In the genomic region with DNA sequence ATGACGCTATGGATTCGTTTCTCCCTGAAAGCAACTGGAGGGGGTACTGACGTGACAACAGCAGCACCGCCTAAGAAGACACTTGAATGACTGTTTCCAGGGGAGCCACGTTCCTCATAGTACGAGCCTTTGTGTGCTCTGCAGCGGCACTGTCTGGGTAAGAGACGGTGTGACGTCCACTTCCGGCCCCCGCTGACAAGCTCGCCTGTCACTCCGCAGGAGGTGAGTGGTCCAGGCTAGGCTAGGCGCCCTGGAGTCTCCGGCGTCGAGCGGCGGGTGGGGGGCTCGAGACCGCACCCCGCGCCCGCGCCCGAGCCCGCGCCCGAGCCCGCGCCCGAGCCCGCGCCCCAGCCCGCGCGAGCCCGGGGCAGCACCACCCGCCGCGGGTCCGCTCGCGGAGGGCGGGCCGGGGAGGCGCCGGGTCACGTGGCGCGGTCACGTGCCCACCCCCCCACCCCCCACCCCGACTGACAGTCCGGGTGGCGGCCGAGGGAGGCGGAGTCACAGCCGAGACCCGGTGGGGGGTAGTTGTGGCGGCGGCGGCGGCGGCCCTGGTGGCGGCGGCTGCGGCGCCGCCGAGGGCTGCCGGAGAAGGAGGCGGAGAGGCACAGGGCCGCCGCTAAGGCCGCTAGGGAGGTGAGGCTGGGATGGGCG, we compare ENCODE assay signal across 8 mouse cellular contexts. TPM values are rescaled to one million over a fixed set of nuclear protein-coding genes. Genes with fewer than 3 reads are reported as not detected.
A peak's percentile ranks its signal among the peaks of the same experiment; 100 is the strongest.
DNase-seq lines count a peak whose midpoint lies in the region; ATAC-seq and TF ChIP-seq lines count a peak whose summit lies in the region.

A gene (plus strand): TSS at position 77 of the 654 bp plus-strand sequence.

- H3ac ChIP-seq in myocyte (ENCODE audit: control insufficient read depth, insufficient read length), result peak within 1 kb of the TSS; percentile 95

- no peaks in the 10 kb centered on the region for H3K9me3 ChIP-seq in forebrain, embryonic 10.5 days
- no peaks in the 10 kb centered on the region for H3K9me3 ChIP-seq in heart, embryonic 14.5 days (ENCODE audit: control insufficient read depth, low read length)
- H3K9me3 ChIP-seq in liver, embryonic 11.5 days (ENCODE audit: control insufficient read depth, low read length), result no peaks in the 10 kb centered on the region

- H3K4me1 ChIP-seq in forebrain, embryonic 10.5 days, result peaks cover 28% of the 10 kb centered on the region
- H3K4me1 ChIP-seq in heart, embryonic 14.5 days (ENCODE audit: control insufficient read depth in 2 of 2, insufficient read depth in 2 of 2, low read length in 2 of 2), result peaks cover 5 to 16% of the 10 kb centered on the region in 2 experiments
- H3K4me1 ChIP-seq in liver, embryonic 11.5 days (replicated peaks; ENCODE audit: control insufficient read depth, insufficient read depth, low read length), result no peaks in the 10 kb centered on the region

- ATAC-seq in CD4-positive, CD25-positive, alpha-beta regulatory T cell, adult 4 months, result peak; percentile 94
- ATAC-seq in heart, embryonic 14.5 days (ENCODE audit: insufficient number of reproducible peaks, insufficient read depth, low FRiP score, low read depth), result peak; percentile 95
- peak; percentile 97 for ATAC-seq in liver, embryonic 11.5 days (replicated peaks; ENCODE audit: low FRiP score)

- whole genome bisulfite sequencing in forebrain, embryonic 10.5 days, result under 1% methylated on average over 62 of the region's 76 CpGs
- WGBS in heart, embryonic 14.5 days, result under 1% methylated on average over 57 of the region's 76 CpGs
- WGBS in liver, embryonic 11.5 days, result under 1% methylated on average over 49 of the region's 76 CpGs

- DNase-seq in c-Kit-negative CD71-positive TER-119-positive erythroid progenitor cells, embryonic 14.5 days (ENCODE audit: low read depth, low spot score), result peak; percentile 42
- DNase-seq in forebrain, embryonic 10.5 days (ENCODE audit: extremely low spot score, low spot score), result peak; percentile 89
- peak; percentile 91 for DNase-seq in kidney, postnatal 10 days
- DNase-seq in liver, embryonic 11.5 days (ENCODE audit: low spot score), result peak; percentile 91
- DNase-seq in spleen, postnatal 4 days (ENCODE audit: low spot score in 2 of 2), result peak; percentile 75 to 84

- H3K79me2 ChIP-seq in myocyte (ENCODE audit: control insufficient read depth, insufficient read depth), result peaks cover 46% of the 10 kb centered on the region

- peak within 1 kb of the TSS; percentile 98 for H3K27ac ChIP-seq in forebrain, embryonic 10.5 days
- peak within 1 kb of the TSS; percentile 88 to 89 for H3K27ac ChIP-seq in heart, embryonic 14.5 days (replicated peaks in 1 of 2; ENCODE audit: control insufficient read depth in 1 of 2, insufficient read depth in 1 of 2, low read depth in 2 of 2, low read length in 2 of 2)
- peak within 1 kb of the TSS; percentile 76 for H3K27ac ChIP-seq in liver, embryonic 11.5 days (ENCODE audit: low read depth, low read length)

- H3K9ac ChIP-seq in heart, embryonic 14.5 days (ENCODE audit: low read length), result peak within 1 kb of the TSS; percentile 94
- peak within 1 kb of the TSS; percentile 87 for H3K9ac ChIP-seq in liver, embryonic 11.5 days (ENCODE audit: low read depth, low read length)

- peak within 1 kb of the TSS; percentile 86 for H3K4me2 ChIP-seq in heart, embryonic 14.5 days (ENCODE audit: low read length)
- peak within 1 kb of the TSS; percentile 73 for H3K4me2 ChIP-seq in liver, embryonic 11.5 days
- H3K4me2 ChIP-seq in myocyte (ENCODE audit: low read depth), result peak within 1 kb of the TSS; percentile 72

- peak within 1 kb of the TSS; percentile 89 for H3K4me3 ChIP-seq in forebrain, embryonic 10.5 days
- peak within 1 kb of the TSS; percentile 89 to 92 for H3K4me3 ChIP-seq in heart, embryonic 14.5 days (ENCODE audit: control insufficient read depth in 1 of 2, insufficient read depth in 1 of 2, low read depth in 1 of 2, low read length in 2 of 2)
- peak within 1 kb of the TSS; percentile 82 for H3K4me3 ChIP-seq in liver, embryonic 11.5 days (ENCODE audit: low read depth, low read length)
- H3K4me3 ChIP-seq in myocyte, result peak within 1 kb of the TSS; percentile 90

- H3K27me3 ChIP-seq in forebrain, embryonic 10.5 days (ENCODE audit: poor library complexity, severe bottlenecking), result no peaks in the 10 kb centered on the region
- no peaks in the 10 kb centered on the region for H3K27me3 ChIP-seq in heart, embryonic 14.5 days (ENCODE audit: control insufficient read depth, insufficient read depth, low read length)
- H3K27me3 ChIP-seq in liver, embryonic 11.5 days (replicated peaks; ENCODE audit: control insufficient read depth, insufficient read depth, low read length), result no peaks in the 10 kb centered on the region
- no peaks in the 10 kb centered on the region for H3K27me3 ChIP-seq in myocyte (ENCODE audit: control insufficient read depth, insufficient read depth, insufficient read length)

- H3K36me3 ChIP-seq in forebrain, embryonic 10.5 days (replicated peaks), result peaks cover 19% of the 10 kb centered on the region
- peaks cover 10% of the 10 kb centered on the region for H3K36me3 ChIP-seq in heart, embryonic 14.5 days (ENCODE audit: control insufficient read depth, insufficient read depth, low read length)
- no peaks in the 10 kb centered on the region; the same call in 1 of the 2 replicates for H3K36me3 ChIP-seq in liver, embryonic 11.5 days (ENCODE audit: control insufficient read depth, insufficient read depth, low read length)
- no peaks in the 10 kb centered on the region for H3K36me3 ChIP-seq in myocyte (ENCODE audit: control insufficient read depth, insufficient read depth)

- TF ChIP-seq POLR2A in myocyte (IDR thresholded peaks at IDR 0.05; ENCODE audit: insufficient read length, low read depth), result peak; percentile 86

TF ChIP-seq in myocyte, 11 proteins besides CTCF, POLR2A, EP300 and RAD21:
- no peak for TF ChIP-seq CEBPB (IDR thresholded peaks at IDR 0.05; ENCODE audit: insufficient read depth, poor library complexity, severe bottlenecking)
- peak; percentile 86 for TF ChIP-seq POLR2AphosphoS2 (IDR thresholded peaks at IDR 0.05; ENCODE audit: insufficient read length, low read depth)
- peak in 1 of 3 experiments; percentile 21 for TF ChIP-seq MYOG (IDR thresholded peaks at IDR 0.05; ENCODE audit: control insufficient read depth in 1 of 3, insufficient read depth in 1 of 3, insufficient read length in 2 of 3, low read depth in 2 of 3)
- TF ChIP-seq USF1 (IDR thresholded peaks at IDR 0.05; ENCODE audit: low read depth), result no peak

RNA-seq across cellular contexts. Expression of the gene that starts here (rescaled TPM):
- 10 to 100 TPM; 23.5 to 48.7 TPM for polyA plus RNA-seq in CD4-positive, CD25-positive, alpha-beta regulatory T cell, adult 4 months (2017; shearing (Covaris generic))
- 136 and 142 TPM in 2 replicates for polyA plus RNA-seq in forebrain, embryonic 10.5 days (2016; fragmentation: Nextera tagmentation; extraction: Ambion mirVana)
- polyA plus RNA-seq in heart, embryonic 14.5 days (2014; fragmentation: Nextera tagmentation; extraction: Ambion mirVana), result 61.4 and 67.3 TPM in 2 replicates
- 54.6 and 71.9 TPM in 2 replicates for polyA plus RNA-seq in liver, embryonic 11.5 days (2014; fragmentation: Nextera tagmentation; extraction: Ambion mirVana)
- polyA plus RNA-seq in myocyte (2012; fragmentation: generic; extraction: Trizol), result 56.4 TPM

Comparison
In these comparisons a context has a peak if more than half of its experiments do, and no peak if none do; other contexts are left out.
1. Peak in every context shown above with its lines: DNase-seq, ATAC-seq, H3K4me3 ChIP-seq and H3K27ac ChIP-seq.